Mouse (Mus musculus): ENCODE measurements around the gene Epm2aip1. TPM values are rescaled to one million over a fixed set of nuclear protein-coding genes. Genes with fewer than 3 reads are reported as not detected.

Epm2aip1 gene
- polyA plus RNA-seq, 1 experiment: 10.1 TPM

- no peak overlapping the region for H3K4me3 ChIP-seq (replicated peaks; ENCODE audit: extremely low read depth, low read depth, low read length)
- WGBS: 12% methylated on average over 5 of the region's 6 CpGs
- no peak for DNase-seq
Observed at GRCm38 (mm10) chr9:111313299-111313698, 41.6 kb downstream of the Epm2aip1 start.

DNA sequence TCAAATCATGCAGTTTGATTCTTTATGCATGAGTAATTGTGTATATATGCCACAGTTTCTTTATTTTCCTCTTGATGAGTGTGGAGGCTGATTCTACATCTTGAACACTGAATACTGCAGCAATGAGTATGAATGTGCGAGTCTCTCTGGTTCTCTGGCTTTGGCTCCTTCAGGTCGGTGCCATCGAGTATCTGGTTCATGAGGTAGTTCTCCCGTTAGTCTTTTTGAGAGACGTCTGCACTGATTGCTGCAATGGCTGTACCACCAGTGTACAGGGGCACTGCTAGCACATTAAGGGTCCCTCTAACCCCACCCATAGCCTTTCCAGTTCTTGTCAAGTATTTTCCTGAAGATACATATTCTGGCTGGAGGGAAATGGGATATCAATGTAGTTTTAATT lies 42.1 kb downstream of the Epm2aip1 start:
- H3K4me3 ChIP-seq (replicated peaks; ENCODE audit: extremely low read depth, low read depth, low read length): no peak overlapping the region
- no peaks in the 10 kb centered on the region; the same call in 1 of the 2 replicates for H3K4me1 ChIP-seq (ENCODE audit: control insufficient read depth, insufficient read depth, low read length)
- no peak for TF ChIP-seq POLR2A (IDR thresholded peaks at IDR 0.05; ENCODE audit: borderline replicate concordance, extremely low read depth, low read depth, low read length)
- no peak for TF ChIP-seq CTCF (IDR thresholded peaks at IDR 0.05; ENCODE audit: insufficient read depth, low read length)
- 24% methylated on average over 5 of the region's 5 CpGs for WGBS
- DNase-seq: no peak

More at GRCm38 (mm10) chr9:111313299-111313698, 41.6 kb downstream of the Epm2aip1 start:
- no peaks in the 10 kb centered on the region; the same call in 1 of the 2 replicates for H3K4me1 ChIP-seq (ENCODE audit: control insufficient read depth, insufficient read depth, low read length)
- TF ChIP-seq POLR2A (IDR thresholded peaks at IDR 0.05; ENCODE audit: borderline replicate concordance, extremely low read depth, low read depth, low read length) (no peak), CTCF (IDR thresholded peaks at IDR 0.05; ENCODE audit: insufficient read depth, low read length) (no peak)

- no peak overlapping the region for H3K4me3 ChIP-seq (replicated peaks; ENCODE audit: extremely low read depth, low read depth, low read length)
- H3K4me1 ChIP-seq (ENCODE audit: control insufficient read depth, insufficient read depth, low read length): no peaks in the 10 kb centered on the region; the same call in 1 of the 2 replicates
- WGBS: 33% methylated on average over 5 of the region's 5 CpGs
- peak; percentile 37 for DNase-seq
- TF ChIP-seq CTCF (IDR thresholded peaks at IDR 0.05; ENCODE audit: insufficient read depth, low read length) (peak; percentile 60), POLR2A (IDR thresholded peaks at IDR 0.05; ENCODE audit: borderline replicate concordance, extremely low read depth, low read depth, low read length) (no peak)
Observed at GRCm38 (mm10) chr9:111314219-111314618, 42.5 kb downstream of the Epm2aip1 start.

DNA sequence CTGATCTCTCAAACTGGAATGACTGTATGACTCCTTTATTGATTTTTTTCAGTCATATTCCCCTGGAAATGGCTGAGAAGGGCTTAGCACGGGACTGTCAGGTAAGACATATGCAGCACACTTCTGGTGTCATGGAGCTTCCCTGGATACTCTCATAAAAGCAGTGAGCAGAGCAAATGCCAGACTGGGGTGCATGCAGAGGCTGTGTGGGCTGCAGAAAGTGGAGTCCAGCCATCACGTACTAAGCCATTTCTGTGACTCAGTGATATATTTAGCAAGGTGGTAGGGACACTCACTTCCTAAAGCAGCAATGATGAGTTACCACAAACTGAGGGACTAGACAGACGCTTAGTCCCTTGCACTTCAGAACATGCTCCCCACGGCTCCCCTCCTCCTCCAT lies 49.2 kb downstream of the Epm2aip1 start:
- TF ChIP-seq CTCF (IDR thresholded peaks at IDR 0.05; ENCODE audit: insufficient read depth, low read length) (no peak), POLR2A (IDR thresholded peaks at IDR 0.05; ENCODE audit: borderline replicate concordance, extremely low read depth, low read depth, low read length) (no peak)
- no peaks in the 10 kb centered on the region for H3K4me1 ChIP-seq (ENCODE audit: control insufficient read depth, insufficient read depth, low read length)
- no peak for DNase-seq
- 68% methylated on average over 4 of the region's 4 CpGs for WGBS
- H3K4me3 ChIP-seq (replicated peaks; ENCODE audit: extremely low read depth, low read depth, low read length): no peak overlapping the region

DNA sequence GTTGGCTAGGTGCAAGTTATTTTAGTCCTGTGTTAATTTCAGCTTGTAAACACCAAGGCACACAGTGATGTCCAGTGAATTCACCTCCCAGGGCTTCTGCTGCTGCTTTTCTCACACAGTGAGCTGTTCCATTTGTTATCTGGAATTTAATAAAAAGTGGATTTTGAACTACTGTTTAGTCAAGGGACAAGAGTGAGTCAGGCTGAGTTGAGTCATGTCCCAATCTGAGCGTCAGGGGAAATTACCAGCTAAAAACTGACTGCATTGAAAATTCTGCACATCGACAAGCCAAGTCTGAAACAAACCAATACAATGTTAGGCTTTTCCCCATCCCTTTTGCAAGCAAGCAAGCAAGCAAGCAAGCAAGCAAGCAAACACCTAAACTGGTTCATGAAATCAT lies 53.2 kb downstream of the Epm2aip1 start:
- 66% methylated on average over 2 of the region's 2 CpGs for WGBS

More for the DNA sequence above, 53.2 kb downstream of the Epm2aip1 start:
- Histone ChIP-seq H3K4me3 (replicated peaks; ENCODE audit: extremely low read depth, low read depth, low read length) (no peak overlapping the region), H3K4me1 (ENCODE audit: control insufficient read depth, insufficient read depth, low read length) (no peaks in the 10 kb centered on the region)
- DNase-seq: no peak
- TF ChIP-seq POLR2A (IDR thresholded peaks at IDR 0.05; ENCODE audit: borderline replicate concordance, extremely low read depth, low read depth, low read length): no peak
- TF ChIP-seq CTCF (IDR thresholded peaks at IDR 0.05; ENCODE audit: insufficient read depth, low read length): no peak

Other genes starting within 250 kb of the Epm2aip1 start
- gene Ccrl2, start 214.4 kb upstream of the Epm2aip1 start, polyA plus RNA-seq (2012; rRNA removed): 43.9 and 51.2 TPM in 2 replicates
- gene Lrrfip2, start 154.3 kb upstream of the Epm2aip1 start, polyA plus RNA-seq (2012; rRNA removed): 19.8 and 22.3 TPM in 2 replicates
- 9.0 and 10.8 TPM in 2 replicates for gene Mlh1, start 138 bp upstream of the Epm2aip1 start, polyA plus RNA-seq (2012; rRNA removed)
- gene Trank1, start 39.8 kb downstream of the Epm2aip1 start, polyA plus RNA-seq (2012; rRNA removed): 0.05 and 0.20 TPM in 2 replicates
- 0.98 and 1.8 TPM in 2 replicates for gene Dclk3, start 167.2 kb downstream of the Epm2aip1 start, polyA plus RNA-seq (2012; rRNA removed)

Measured in lung, adult 2 months (tissue).